Mouse (Mus musculus): Measurements from ENCODE around the gene Golga5. TPM values are rescaled to one million over a fixed set of nuclear protein-coding genes. Genes with fewer than 3 reads are reported as not detected.
A peak's percentile ranks its signal among the peaks of the same experiment; 100 is the strongest.

Gene Golga5
- total RNA-seq (2021): 10 to 100 TPM; 22.9 to 23.0 TPM

- intact Hi-C loops (cut with DNase I): loop anchor here (10.0 kb wide), 1 partner anchor 484 kb away; no protein-coding TSS in a partner anchor
- peak; percentile 98 for DNase-seq
These were observed at the start of gene Golga5 for GRCm38 (mm10) chr12:102468894-102469764. TSS of gene Golga5 (plus strand) at chr12:102469135.

GRCm38 (mm10) chr12:102419544-102419943 is 49.4 kb upstream of the Golga5 start:
- intact Hi-C loops (cut with DNase I): no loop called here
- DNase-seq: peak; percentile 84

GRCm38 (mm10) chr12:102420168-102420890 is 48.6 kb upstream of the Golga5 start:
- intact Hi-C loops (cut with DNase I): no loop called here
- peak; percentile 64 for DNase-seq

- DNase-seq: peak; percentile 44
- intact Hi-C loops (cut with DNase I): no loop called here
These were observed 46.9 kb upstream of the Golga5 start for GRCm38 (mm10) chr12:102422065-102422464.

GRCm38 (mm10) chr12:102422623-102423320 is 46.2 kb upstream of the Golga5 start:
- intact Hi-C loops (cut with DNase I): no loop called here
- no peak for DNase-seq

DNA sequence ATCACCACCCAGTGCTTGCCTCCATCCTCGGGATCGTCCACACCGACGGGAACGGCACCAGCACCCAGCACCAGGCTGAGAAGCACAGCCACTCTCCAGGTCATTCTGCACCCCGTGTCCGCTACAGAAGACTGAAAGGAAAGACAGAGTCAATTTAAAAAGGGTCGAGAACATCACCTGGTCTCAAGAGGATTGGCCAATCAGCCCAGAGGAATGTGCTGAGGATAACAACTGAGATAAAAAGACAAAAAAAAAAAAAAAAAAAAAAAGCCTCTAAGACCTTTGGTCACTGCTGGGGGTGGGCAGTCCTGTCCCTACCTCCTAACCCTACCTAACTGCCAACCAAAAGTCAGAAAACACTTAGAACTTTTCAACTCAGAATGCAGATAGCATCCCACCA is 45.3 kb upstream of the Golga5 start:
- intact Hi-C loops (cut with DNase I): no loop called here
- no peak for DNase-seq

DNA sequence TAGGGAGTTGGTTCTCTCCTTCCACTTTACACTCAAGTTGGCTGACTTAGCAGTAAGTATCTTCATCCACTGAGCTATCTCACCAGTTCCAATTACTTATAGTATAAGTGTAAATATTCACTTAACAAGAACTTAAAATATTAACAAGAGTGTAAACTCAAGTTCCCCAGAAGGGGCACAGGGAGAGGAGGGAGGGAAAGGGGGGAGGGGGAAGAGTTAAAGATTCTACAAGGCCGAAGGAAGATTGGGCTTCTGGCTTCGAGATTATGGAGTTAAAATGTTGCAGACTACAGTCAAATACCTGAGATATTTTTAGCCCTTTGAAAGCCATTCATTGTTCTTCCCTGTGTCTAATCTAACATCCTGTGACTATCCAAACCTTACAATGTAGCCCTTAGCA is 44.5 kb upstream of the Golga5 start:
- no peak for DNase-seq
- intact Hi-C loops (cut with DNase I): no loop called here

DNA sequence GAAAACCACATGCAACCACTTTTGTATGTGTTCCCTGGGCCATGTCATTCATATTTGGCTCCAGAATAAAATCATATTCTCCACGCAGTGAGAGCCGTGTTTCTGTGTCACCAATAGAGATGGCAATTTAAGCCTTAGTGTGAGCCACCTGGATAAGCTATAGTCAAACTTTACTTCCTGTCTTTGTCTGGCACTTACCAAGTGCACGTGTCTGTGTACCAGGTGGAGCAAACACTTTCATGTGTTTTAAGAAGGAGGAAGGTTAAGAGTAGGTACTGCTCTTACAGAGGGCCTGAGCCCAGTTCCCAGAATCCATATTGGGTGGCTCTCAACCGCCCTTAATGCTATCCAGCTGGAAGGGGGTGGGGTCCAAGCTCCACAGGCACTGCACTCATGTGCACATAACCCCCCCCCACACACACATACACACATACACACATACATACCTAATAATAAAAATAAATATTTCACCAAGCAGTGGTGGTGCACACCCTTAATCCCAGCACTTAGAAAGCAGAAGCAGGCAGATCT is 43.8 kb upstream of the Golga5 start:
- intact Hi-C loops (cut with DNase I): no loop called here
- no peak for DNase-seq

GRCm38 (mm10) chr12:102426285-102426684 is 42.6 kb upstream of the Golga5 start:
- intact Hi-C loops (cut with DNase I): no loop called here
- DNase-seq: no peak

- DNase-seq: no peak
- intact Hi-C loops (cut with DNase I): no loop called here
These were observed 39.3 kb upstream of the Golga5 start for GRCm38 (mm10) chr12:102429656-102430055.

- DNase-seq: no peak
These were observed 38.7 kb upstream of the Golga5 start for GRCm38 (mm10) chr12:102430228-102430627.

GRCm38 (mm10) chr12:102432238-102432637 is 36.7 kb upstream of the Golga5 start:
- intact Hi-C loops (cut with DNase I): no loop called here
- no peak for DNase-seq

More at GRCm38 (mm10) chr12:102430228-102430627, 38.7 kb upstream of the Golga5 start:
- intact Hi-C loops (cut with DNase I): no loop called here

DNA sequence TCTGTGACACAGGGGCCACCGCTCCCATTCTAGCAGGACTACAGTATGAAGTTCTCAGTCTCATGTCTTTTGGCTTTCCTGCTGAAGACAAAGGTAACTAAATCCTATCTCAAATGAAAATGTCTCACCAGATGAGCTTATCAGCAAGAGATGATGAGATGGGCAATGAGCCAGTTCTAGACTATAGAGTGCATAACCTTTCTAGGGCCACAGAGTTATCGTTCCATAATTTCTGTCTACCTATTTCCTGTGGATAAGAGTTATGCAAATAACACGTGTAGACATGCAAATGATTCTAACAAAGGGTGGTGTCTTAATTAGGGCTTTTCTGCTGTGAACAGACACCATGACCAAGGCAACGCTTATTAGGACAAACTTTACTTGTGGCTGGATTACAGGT is 34.8 kb upstream of the Golga5 start:
- DNase-seq: no peak
- intact Hi-C loops (cut with DNase I): no loop called here

- no peak for DNase-seq
- intact Hi-C loops (cut with DNase I): no loop called here
These were observed 31.9 kb upstream of the Golga5 start for GRCm38 (mm10) chr12:102436939-102437526.

DNA sequence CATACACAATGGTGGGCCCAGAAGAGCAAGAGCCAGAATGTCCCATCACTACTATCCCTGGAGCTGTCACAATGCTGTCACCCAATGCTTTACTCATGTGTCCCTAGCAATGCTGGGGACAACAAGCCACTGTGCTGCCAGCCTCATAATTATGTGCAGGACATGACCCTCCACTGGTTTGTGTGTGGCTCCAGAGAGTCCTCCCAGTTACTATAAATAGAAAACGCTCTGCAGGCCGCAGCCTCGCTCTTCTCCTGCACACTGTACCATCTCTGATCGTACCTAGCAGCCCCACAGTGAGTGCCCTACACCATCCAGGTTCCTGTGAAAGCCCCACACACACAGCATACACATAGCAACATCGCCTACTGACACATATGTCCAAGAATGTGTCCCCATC is 31.0 kb upstream of the Golga5 start:
- intact Hi-C loops (cut with DNase I): no loop called here
- DNase-seq: no peak

- DNase-seq: no peak
- intact Hi-C loops (cut with DNase I): no loop called here
These were observed 29.8 kb upstream of the Golga5 start for GRCm38 (mm10) chr12:102438983-102439631.

- intact Hi-C loops (cut with DNase I): no loop called here
- peak; percentile 99 for DNase-seq
These were observed 29.3 kb upstream of the Golga5 start, which contains the start of gene Lgmn for GRCm38 (mm10) chr12:102439632-102440023. TSS of gene Lgmn (minus strand) at chr12:102439813.

DNA sequence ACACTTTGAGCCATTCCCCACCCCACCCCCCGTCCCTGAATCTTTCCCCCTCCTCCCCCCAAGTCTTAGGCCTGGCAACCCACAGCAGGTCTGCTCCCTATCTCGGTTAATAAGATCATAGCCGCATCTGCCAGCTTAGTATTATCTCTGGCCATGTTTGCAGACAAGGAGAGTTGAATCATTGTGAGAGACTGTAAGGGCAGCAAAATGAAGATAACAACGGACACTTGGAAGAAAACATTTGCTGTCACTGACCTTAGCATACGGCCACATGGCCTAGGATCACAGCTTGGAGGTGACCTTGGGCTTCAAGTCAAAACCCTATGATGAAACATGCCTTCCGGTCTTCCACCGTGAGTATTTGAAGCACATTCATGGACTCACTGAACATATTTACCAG is 28.4 kb upstream of the Golga5 start:
- intact Hi-C loops (cut with DNase I): no loop called here
- no peak for DNase-seq

DNA sequence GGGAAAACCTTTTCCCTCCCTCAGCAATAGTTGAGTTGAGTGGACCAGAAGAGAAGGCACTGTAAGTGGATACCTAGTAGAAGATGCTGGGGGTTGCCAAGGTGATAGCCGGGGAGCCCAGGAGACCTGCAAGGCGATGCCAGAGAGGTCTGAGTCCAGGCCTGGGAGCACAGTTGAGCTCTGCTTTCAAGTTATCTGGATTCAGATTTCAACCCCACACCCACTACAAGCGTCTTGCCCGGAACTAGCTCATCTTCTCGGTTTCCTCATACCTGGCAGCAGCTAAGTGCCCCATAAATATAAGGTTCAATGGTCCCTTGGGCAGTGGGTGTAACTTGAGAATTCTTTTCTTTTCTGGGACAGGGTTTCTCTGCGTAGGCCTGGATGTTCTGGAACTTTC is 27.8 kb upstream of the Golga5 start:
- DNase-seq: no peak

DNA sequence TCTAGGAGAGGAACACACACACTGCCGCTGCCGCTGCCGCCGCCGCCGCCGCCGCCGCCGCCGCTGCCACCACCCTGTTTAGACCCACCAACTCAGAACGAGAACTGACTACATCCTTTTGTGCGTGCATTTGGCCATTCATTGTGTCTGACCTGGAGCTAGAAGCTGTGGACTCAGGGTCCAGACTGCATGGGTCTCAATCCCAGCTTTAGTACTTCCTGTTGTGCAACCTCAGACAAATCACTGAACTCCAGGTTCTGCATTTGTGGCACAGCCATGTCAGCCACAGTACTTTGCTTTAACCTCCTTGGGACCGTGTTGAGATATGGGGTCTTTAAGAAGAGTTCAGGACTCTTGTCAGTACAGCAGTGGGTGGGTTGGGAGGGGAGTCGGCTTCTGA is 26.3 kb upstream of the Golga5 start:
- intact Hi-C loops (cut with DNase I): no loop called here
- DNase-seq: no peak

More for the DNA sequence above, 27.8 kb upstream of the Golga5 start:
- intact Hi-C loops (cut with DNase I): no loop called here
